Mouse (Mus musculus) embryonic facial prominence, embryonic 10.5 days (tissue): ENCODE data around the gene Tbc1d2. TPM values are rescaled to one million over a fixed set of nuclear protein-coding genes. Genes with fewer than 3 reads are reported as not detected.

Experiments used
- polyA plus RNA-seq: library from polyadenylated mRNA; unstranded; fragments of >200 nt; fragmentation: Nextera tagmentation; extraction: Ambion mirVana; gene quantifications from 2 replicates; pipeline ENCODE4 v1.2.1, GENCODE M21; 2016

The Tbc1d2 gene
- polyA plus RNA-seq, 1 experiment from 2014 or later = 2.3 TPM

Other genes with a start within 250 kb of the Tbc1d2 start
- 9.9 and 13.6 TPM in 2 replicates for gene Hemgn, start 236.7 kb downstream of the Tbc1d2 start, polyA plus RNA-seq
- gene Anp32b, start 199.3 kb downstream of the Tbc1d2 start, polyA plus RNA-seq = 427 and 431 TPM in 2 replicates
- 86.7 and 88.8 TPM in 2 replicates for gene Nans, start 161.0 kb downstream of the Tbc1d2 start, polyA plus RNA-seq
- gene Trim14, start 114.1 kb downstream of the Tbc1d2 start, polyA plus RNA-seq = 0.59 and 0.64 TPM in 2 replicates
- 7.1 and 8.5 TPM in 2 replicates for gene Coro2a, start 48.0 kb downstream of the Tbc1d2 start, polyA plus RNA-seq